ENCODE assay signal across 12 mouse cellular contexts in the genomic region with DNA sequence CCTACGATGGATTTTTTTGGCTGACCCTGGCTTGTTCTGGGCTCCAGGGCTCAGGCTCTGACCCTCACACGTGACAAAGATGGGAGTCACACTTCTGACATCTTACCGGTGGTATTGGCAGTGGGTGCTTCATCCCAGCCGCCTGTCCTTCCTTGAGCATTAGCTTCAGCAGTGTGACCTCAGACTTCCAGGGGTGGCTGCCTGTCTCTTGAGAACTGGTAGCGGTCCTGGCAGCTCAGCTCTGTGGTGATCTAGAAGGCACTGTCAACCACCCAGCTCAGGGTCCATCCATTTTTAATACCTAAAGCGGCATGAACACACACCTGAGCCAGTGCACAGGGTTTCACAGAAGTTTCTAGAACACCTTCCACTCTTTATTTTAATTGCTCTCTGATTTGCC. TPM values are rescaled to one million over a fixed set of nuclear protein-coding genes. Genes with fewer than 3 reads are reported as not detected.
DNase-seq lines count a peak whose midpoint lies in the region; ATAC-seq lines count a peak whose summit lies in the region.
"Had no signal": no experiment of that assay in that cellular context is flagged by ENCODE, and none has a peak within 500 bp of the region (broad histone marks: within the 10 kb centered on the region; RNA-seq: fewer than 3 reads in every experiment).

No protein-coding gene starts in this region.

- peaks cover 5% of the 10 kb centered on the region; the same call in 1 of the 2 replicates for H3K36me3 ChIP-seq in forebrain, embryonic 10.5 days (replicated peaks)
- H3K36me3 ChIP-seq in forebrain, embryonic 16.5 days (ENCODE audit: control insufficient read depth, insufficient read depth), result no peaks in the 10 kb centered on the region
- no peaks in the 10 kb centered on the region for H3K36me3 ChIP-seq in kidney, embryonic 16.5 days (ENCODE audit: insufficient read depth, low read length)
- H3K36me3 ChIP-seq in embryonic facial prominence, embryonic 13.5 days, result no peaks in the 10 kb centered on the region
- H3K36me3 ChIP-seq in midbrain, embryonic 14.5 days (ENCODE audit: control insufficient read depth, insufficient read depth, low read length), result no peaks in the 10 kb centered on the region
- H3K36me3 ChIP-seq: liver, embryonic 15.5 days had no signal

- no peak overlapping the region for H3K9ac ChIP-seq in forebrain, embryonic 16.5 days (replicated peaks; ENCODE audit: low read depth, low read length)
- peak overlapping the region; percentile 99; the same call in 1 of the 2 replicates for H3K9ac ChIP-seq in kidney, embryonic 16.5 days (replicated peaks; ENCODE audit: low read length)
- H3K9ac ChIP-seq in embryonic facial prominence, embryonic 13.5 days, result peak overlapping the region; percentile 46; the same call in 1 of the 2 replicates
- H3K9ac ChIP-seq in midbrain, embryonic 14.5 days (replicated peaks; ENCODE audit: low read length), result no peak overlapping the region
- H3K9ac ChIP-seq: liver, embryonic 15.5 days had no signal

- no peak for DNase-seq in forebrain, embryonic 10.5 days (ENCODE audit: extremely low spot score, low spot score)
- DNase-seq in kidney, adult 11 months, result no peak
- DNase-seq in midbrain, embryonic 14.5 days, result no peak
- no peak for DNase-seq in adrenal gland, postnatal 10 days
- DNase-seq in left cerebral cortex, adult 8-10 months (ENCODE audit: low spot score in 2 of 2), result no peak
- DNase-seq: gastrocnemius, postnatal 14 days had no signal

- 81% methylated on average over 6 of the region's 6 CpGs for WGBS in forebrain, embryonic 10.5 days
- WGBS in forebrain, embryonic 16.5 days, result 76% methylated on average over 6 of the region's 6 CpGs
- 59% methylated on average over 6 of the region's 6 CpGs for WGBS in kidney, embryonic 16.5 days
- WGBS in embryonic facial prominence, embryonic 13.5 days, result 82% methylated on average over 6 of the region's 6 CpGs
- WGBS in midbrain, embryonic 14.5 days, result 80% methylated on average over 6 of the region's 6 CpGs

- H3K27ac ChIP-seq in forebrain, embryonic 10.5 days, result peak overlapping the region; percentile 100
- no peak overlapping the region; the same call in 1 of the 2 replicates for H3K27ac ChIP-seq in forebrain, embryonic 16.5 days (ENCODE audit: low read length)
- peak overlapping the region; percentile 99 for H3K27ac ChIP-seq in kidney, embryonic 16.5 days (ENCODE audit: low read length)
- H3K27ac ChIP-seq in embryonic facial prominence, embryonic 13.5 days, result peak overlapping the region; percentile 99
- H3K27ac ChIP-seq in midbrain, embryonic 14.5 days (replicated peaks; ENCODE audit: low read depth, low read length), result peak overlapping the region; percentile 93; the same call in 1 of the 2 replicates

- H3K4me3 ChIP-seq in forebrain, embryonic 10.5 days, result peak overlapping the region; percentile 5; the same call in 1 of the 2 replicates
- no peak overlapping the region for H3K4me3 ChIP-seq in forebrain, embryonic 16.5 days (replicated peaks; ENCODE audit: low read length)
- H3K4me3 ChIP-seq in kidney, embryonic 16.5 days (ENCODE audit: low read length), result no peak overlapping the region
- no peak overlapping the region for H3K4me3 ChIP-seq in embryonic facial prominence, embryonic 13.5 days
- no peak overlapping the region for H3K4me3 ChIP-seq in midbrain, embryonic 14.5 days (replicated peaks; ENCODE audit: low read depth, low read length)
- H3K4me3 ChIP-seq: liver, embryonic 15.5 days had no signal

- no peak overlapping the region for H3K4me2 ChIP-seq in forebrain, embryonic 16.5 days (ENCODE audit: low read length)
- no peak overlapping the region for H3K4me2 ChIP-seq in kidney, embryonic 16.5 days (replicated peaks; ENCODE audit: low read depth, low read length)
- H3K4me2 ChIP-seq in embryonic facial prominence, embryonic 13.5 days, result no peak overlapping the region
- no peak overlapping the region for H3K4me2 ChIP-seq in midbrain, embryonic 14.5 days (ENCODE audit: low read length)

- no peaks in the 10 kb centered on the region for H3K27me3 ChIP-seq in forebrain, embryonic 10.5 days (ENCODE audit: poor library complexity, severe bottlenecking)
- no peaks in the 10 kb centered on the region for H3K27me3 ChIP-seq in forebrain, embryonic 16.5 days (replicated peaks; ENCODE audit: control insufficient read depth, insufficient read depth, low read length)
- no peaks in the 10 kb centered on the region for H3K27me3 ChIP-seq in kidney, embryonic 16.5 days (ENCODE audit: insufficient read depth, low read length)
- no peaks in the 10 kb centered on the region for H3K27me3 ChIP-seq in embryonic facial prominence, embryonic 13.5 days
- H3K27me3 ChIP-seq in midbrain, embryonic 14.5 days (ENCODE audit: control insufficient read depth, insufficient read depth, low read length), result no peaks in the 10 kb centered on the region
- H3K27me3 ChIP-seq: liver, embryonic 15.5 days had no signal

- no peaks in the 10 kb centered on the region for H3K9me3 ChIP-seq in forebrain, embryonic 10.5 days
- H3K9me3 ChIP-seq in forebrain, embryonic 16.5 days (ENCODE audit: control insufficient read depth, low read length), result no peaks in the 10 kb centered on the region
- no peaks in the 10 kb centered on the region for H3K9me3 ChIP-seq in kidney, embryonic 16.5 days (ENCODE audit: low read length)
- H3K9me3 ChIP-seq in embryonic facial prominence, embryonic 13.5 days, result no peaks in the 10 kb centered on the region
- H3K9me3 ChIP-seq in midbrain, embryonic 14.5 days (ENCODE audit: control insufficient read depth, low read length), result no peaks in the 10 kb centered on the region
- H3K9me3 ChIP-seq: liver, embryonic 15.5 days had no signal

- peaks cover 64% of the 10 kb centered on the region for H3K4me1 ChIP-seq in forebrain, embryonic 10.5 days
- peaks cover 49% of the 10 kb centered on the region for H3K4me1 ChIP-seq in forebrain, embryonic 16.5 days (replicated peaks; ENCODE audit: control insufficient read depth, insufficient read depth, low read length)
- peaks cover 40% of the 10 kb centered on the region for H3K4me1 ChIP-seq in kidney, embryonic 16.5 days (ENCODE audit: insufficient read depth, low read length)
- H3K4me1 ChIP-seq in embryonic facial prominence, embryonic 13.5 days, result peaks cover 49% of the 10 kb centered on the region
- H3K4me1 ChIP-seq in midbrain, embryonic 14.5 days (ENCODE audit: control insufficient read depth, insufficient read depth, low read length), result peaks cover 44% of the 10 kb centered on the region

- ATAC-seq in forebrain, embryonic 16.5 days, result no peak
- ATAC-seq in kidney, embryonic 16.5 days (ENCODE audit: low FRiP score, low TSS enrichment), result no peak
- no peak for ATAC-seq in embryonic facial prominence, embryonic 13.5 days (ENCODE audit: insufficient number of reproducible peaks, insufficient read depth, low FRiP score, low TSS enrichment, low read depth)
- ATAC-seq in midbrain, embryonic 14.5 days (ENCODE audit: low FRiP score, low TSS enrichment), result no peak

RNA-seq across cellular contexts. Expression of a gene that starts 5.0 kb away (rescaled TPM):
- 46.5 and 50.0 TPM in 2 replicates for polyA plus RNA-seq in forebrain, embryonic 10.5 days (2016; fragmentation: Nextera tagmentation; extraction: Ambion mirVana)
- polyA plus RNA-seq in forebrain, embryonic 16.5 days (2015; fragmentation: Nextera tagmentation; extraction: Ambion mirVana), result 13.3 and 14.1 TPM in 2 replicates
- 31.5 and 34.2 TPM in 2 replicates for polyA plus RNA-seq in kidney, embryonic 16.5 days (2015; fragmentation: Nextera tagmentation; extraction: Ambion mirVana)
- 44.1 and 47.8 TPM in 2 replicates for polyA plus RNA-seq in embryonic facial prominence, embryonic 13.5 days (2015; fragmentation: Nextera tagmentation; extraction: Ambion mirVana)
- polyA plus RNA-seq in midbrain, embryonic 14.5 days (2014; fragmentation: Nextera tagmentation; extraction: Ambion mirVana), result 18.0 and 19.3 TPM in 2 replicates
- 10 to 100 TPM in 1 of 2 experiments, 1 to 10 TPM in 1; 9.4 to 11.1 TPM for total RNA-seq in adrenal gland, postnatal 10 days (2021)
- total RNA-seq in left cerebral cortex, adult 8-10 months (2022), result 10 to 100 TPM in 3 of 4 experiments, 1 to 10 TPM in 1; 9.6 to 11.2 (median 10.9) TPM

RNA-seq across cellular contexts. Expression of a gene that starts 5.6 kb away (rescaled TPM):
- polyA plus RNA-seq in forebrain, embryonic 10.5 days (2016; fragmentation: Nextera tagmentation; extraction: Ambion mirVana), result 0.76 and 1.0 TPM in 2 replicates
- polyA plus RNA-seq in forebrain, embryonic 16.5 days (2015; fragmentation: Nextera tagmentation; extraction: Ambion mirVana), result 1.4 and 1.9 TPM in 2 replicates
- polyA plus RNA-seq in kidney, embryonic 16.5 days (2015; fragmentation: Nextera tagmentation; extraction: Ambion mirVana), result 0.67 and 0.85 TPM in 2 replicates
- 0.25 and 0.44 TPM in 2 replicates for polyA plus RNA-seq in embryonic facial prominence, embryonic 13.5 days (2015; fragmentation: Nextera tagmentation; extraction: Ambion mirVana)
- polyA plus RNA-seq in midbrain, embryonic 14.5 days (2014; fragmentation: Nextera tagmentation; extraction: Ambion mirVana), result 1.0 and 1.1 TPM in 2 replicates
- under 1 TPM; 0.42 to 0.79 TPM for total RNA-seq in adrenal gland, postnatal 10 days (2021)
- 1 to 10 TPM; 2.0 to 3.7 (median 2.7) TPM for total RNA-seq in left cerebral cortex, adult 8-10 months (2022)
- total RNA-seq: gastrocnemius, postnatal 14 days had no signal

RNA-seq across cellular contexts. Expression of a gene that starts 11.9 kb away (rescaled TPM):
- polyA plus RNA-seq in forebrain, embryonic 10.5 days (2016; fragmentation: Nextera tagmentation; extraction: Ambion mirVana), result 9.3 and 9.5 TPM in 2 replicates
- 15.8 and 16.8 TPM in 2 replicates for polyA plus RNA-seq in forebrain, embryonic 16.5 days (2015; fragmentation: Nextera tagmentation; extraction: Ambion mirVana)
- polyA plus RNA-seq in kidney, embryonic 16.5 days (2015; fragmentation: Nextera tagmentation; extraction: Ambion mirVana), result 8.9 and 10.0 TPM in 2 replicates
- 13.1 and 13.2 TPM in 2 replicates for polyA plus RNA-seq in embryonic facial prominence, embryonic 13.5 days (2015; fragmentation: Nextera tagmentation; extraction: Ambion mirVana)
- polyA plus RNA-seq in midbrain, embryonic 14.5 days (2014; fragmentation: Nextera tagmentation; extraction: Ambion mirVana), result 21.9 and 25.4 TPM in 2 replicates
- 10 to 100 TPM; 15.7 to 22.7 TPM for total RNA-seq in adrenal gland, postnatal 10 days (2021)
- 10 to 100 TPM; 12.9 to 15.4 (median 14.3) TPM for total RNA-seq in left cerebral cortex, adult 8-10 months (2022)

RNA-seq across cellular contexts. Expression of a gene that starts 33.3 kb away (rescaled TPM):
- polyA plus RNA-seq in forebrain, embryonic 10.5 days (2016; fragmentation: Nextera tagmentation; extraction: Ambion mirVana), result 1.1 and 2.4 TPM in 2 replicates
- polyA plus RNA-seq in forebrain, embryonic 16.5 days (2015; fragmentation: Nextera tagmentation; extraction: Ambion mirVana), result 10.5 and 22.6 TPM in 2 replicates
- polyA plus RNA-seq in kidney, embryonic 16.5 days (2015; fragmentation: Nextera tagmentation; extraction: Ambion mirVana), result 0.91 and 1.6 TPM in 2 replicates
- 2.1 and 2.3 TPM in 2 replicates for polyA plus RNA-seq in embryonic facial prominence, embryonic 13.5 days (2015; fragmentation: Nextera tagmentation; extraction: Ambion mirVana)
- 40.1 and 49.0 TPM in 2 replicates for polyA plus RNA-seq in midbrain, embryonic 14.5 days (2014; fragmentation: Nextera tagmentation; extraction: Ambion mirVana)
- 1 to 10 TPM; 1.8 to 2.8 TPM for total RNA-seq in adrenal gland, postnatal 10 days (2021)
- 100 to 1,000 TPM; 112 to 125 (median 120) TPM for total RNA-seq in left cerebral cortex, adult 8-10 months (2022)
- total RNA-seq: gastrocnemius, postnatal 14 days had no signal
- polyA plus RNA-seq: liver, embryonic 15.5 days had no signal

RNA-seq across cellular contexts. Expression of a gene that starts 54.6 kb away (rescaled TPM):
- not detected in 2 replicates for polyA plus RNA-seq in forebrain, embryonic 10.5 days (2016; fragmentation: Nextera tagmentation; extraction: Ambion mirVana)
- not detected in 2 replicates for polyA plus RNA-seq in forebrain, embryonic 16.5 days (2015; fragmentation: Nextera tagmentation; extraction: Ambion mirVana)
- not detected in 2 replicates for polyA plus RNA-seq in kidney, embryonic 16.5 days (2015; fragmentation: Nextera tagmentation; extraction: Ambion mirVana)
- not detected in 2 replicates for polyA plus RNA-seq in embryonic facial prominence, embryonic 13.5 days (2015; fragmentation: Nextera tagmentation; extraction: Ambion mirVana)
- not detected in 2 replicates for polyA plus RNA-seq in midbrain, embryonic 14.5 days (2014; fragmentation: Nextera tagmentation; extraction: Ambion mirVana)
- not detected for total RNA-seq in adrenal gland, postnatal 10 days (2021)
- total RNA-seq in left cerebral cortex, adult 8-10 months (2022), result not detected
- total RNA-seq: gastrocnemius, postnatal 14 days; layer of hippocampus, adult 8-10 months had no signal
- polyA plus RNA-seq: liver, embryonic 15.5 days; neural tube, embryonic 14.5 days had no signal

Comparison
In these comparisons a context has a peak if more than half of its experiments do, and no peak if none do; other contexts are left out.
1. H3K9ac ChIP-seq: peak in kidney, embryonic 16.5 days (single experiment) and embryonic facial prominence, embryonic 13.5 days (single experiment); none in forebrain, embryonic 16.5 days (single experiment) and midbrain, embryonic 14.5 days (single experiment).